Mouse (Mus musculus): ENCODE data around the gene Mrpl18.
A peak's percentile ranks its signal among the peaks of the same experiment; 100 is the strongest.
"Not testable (repeated sequence)": the region's sequence is repeated elsewhere in the genome, so short reads cannot be mapped to it uniquely, and the experiment has no call there.

Mrpl18 gene

GRCm38 (mm10) chr17:12915881-12916583 is at the start of gene Mrpl18:
Gene Mrpl18 (minus strand): TSS chr17:12916345.
- peak; percentile 100 for DNase-seq

- no peak for DNase-seq
Measured at GRCm38 (mm10) chr17:12963476-12963875, 47.3 kb upstream of the Mrpl18 start.

GRCm38 (mm10) chr17:12960331-12960873 is 44.3 kb upstream of the Mrpl18 start, which contains the start of gene Acat2:
Gene Acat2 (minus strand): TSS chr17:12960747.
- peak; percentile 100 for DNase-seq

- peak; percentile 83 for DNase-seq
Measured at GRCm38 (mm10) chr17:12959377-12959776, 43.2 kb upstream of the Mrpl18 start.

GRCm38 (mm10) chr17:12956664-12957063 is 40.5 kb upstream of the Mrpl18 start:
- peak; percentile 68 for DNase-seq

- peak; percentile 52 for DNase-seq
Measured at GRCm38 (mm10) chr17:12949669-12950068, 33.5 kb upstream of the Mrpl18 start.

GRCm38 (mm10) chr17:12942459-12943162 is 26.5 kb upstream of the Mrpl18 start:
- peak; percentile 68 for DNase-seq

- peak; percentile 81 for DNase-seq
Measured at GRCm38 (mm10) chr17:12941543-12942260, 25.6 kb upstream of the Mrpl18 start.

- DNase-seq, result peak; percentile 82
Measured at GRCm38 (mm10) chr17:12940151-12940805, 24.1 kb upstream of the Mrpl18 start, which contains the start of gene Acat3. Gene Acat3 (minus strand): TSS chr17:12940600.

GRCm38 (mm10) chr17:12939377-12940148 is 23.4 kb upstream of the Mrpl18 start:
- DNase-seq, result not testable (repeated sequence)

GRCm38 (mm10) chr17:12938077-12938476 is 21.9 kb upstream of the Mrpl18 start:
- peak; percentile 36 for DNase-seq

- DNase-seq, result no peak
Measured at GRCm38 (mm10) chr17:12937412-12937970, 21.3 kb upstream of the Mrpl18 start.

GRCm38 (mm10) chr17:12935719-12936118 is 19.6 kb upstream of the Mrpl18 start:
- peak; percentile 14 for DNase-seq

GRCm38 (mm10) chr17:12931576-12931975 is 15.4 kb upstream of the Mrpl18 start:
- not testable (repeated sequence) for DNase-seq

GRCm38 (mm10) chr17:12925703-12926180 is 9.6 kb upstream of the Mrpl18 start:
- DNase-seq, result no peak

GRCm38 (mm10) chr17:12925001-12925400 is 8.9 kb upstream of the Mrpl18 start:
- no peak for DNase-seq

GRCm38 (mm10) chr17:12921073-12921472 is 4.9 kb upstream of the Mrpl18 start:
- DNase-seq, result no peak

- DNase-seq, result no peak
Measured at GRCm38 (mm10) chr17:12916588-12917380, 639 bp upstream of the Mrpl18 start.

- DNase-seq, result no peak
Measured at GRCm38 (mm10) chr17:12915488-12915880, 661 bp downstream of the Mrpl18 start, which contains the start of gene Tcp1. Gene Tcp1 (plus strand): TSS chr17:12915701.

- no peak for DNase-seq
Measured at GRCm38 (mm10) chr17:12910391-12910790, 5.8 kb downstream of the Mrpl18 start.
